Mouse (Mus musculus) cerebellum, adult 2 months (tissue): ENCODE measurements around the gene Polr2f.

ENCODE experiments used
- CTCF ChIP-seq: fragments of 200-500 bp; IDR thresholded peaks from 2 replicates; pipeline ENCODE4 v1.5.1; 2011; ENCODE audit warnings: low read depth, mild to moderate bottlenecking, control low read depth, low read length, moderate library complexity, borderline replicate concordance; ENCODE audit not compliant: insufficient read depth
- POLR2A ChIP-seq: fragments of 200-500 bp; IDR thresholded peaks from 2 replicates; pipeline ENCODE4 v1.6.1; 2011; ENCODE audit warnings: low read length, control low read depth, borderline replicate concordance; ENCODE audit not compliant: insufficient read depth

DNA sequence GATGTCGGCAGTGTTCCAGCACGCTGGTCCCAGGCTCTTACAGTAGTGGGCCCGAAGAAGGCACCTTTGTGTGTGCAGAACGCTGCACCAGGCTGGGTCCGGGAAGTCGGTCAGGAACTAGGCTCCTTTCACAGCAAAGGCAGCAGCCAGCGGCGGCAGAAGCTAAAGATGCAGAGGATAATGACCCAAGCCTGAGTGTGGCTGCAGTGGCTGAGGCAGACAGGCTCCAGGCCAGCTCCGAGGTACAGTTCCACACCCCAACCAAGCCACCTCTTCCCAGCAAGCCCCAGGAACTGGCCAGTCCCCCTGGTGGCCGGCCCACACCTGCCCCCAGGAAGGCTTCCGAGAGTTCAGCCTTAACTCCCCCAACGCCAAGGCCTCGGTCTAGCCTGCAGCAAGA lies 18.3 kb upstream of the Polr2f start:
- TF ChIP-seq CTCF (no peak), POLR2A (no peak)
